Comparison of ENCODE assay signal across 31 mouse cellular contexts in the genomic region with DNA sequence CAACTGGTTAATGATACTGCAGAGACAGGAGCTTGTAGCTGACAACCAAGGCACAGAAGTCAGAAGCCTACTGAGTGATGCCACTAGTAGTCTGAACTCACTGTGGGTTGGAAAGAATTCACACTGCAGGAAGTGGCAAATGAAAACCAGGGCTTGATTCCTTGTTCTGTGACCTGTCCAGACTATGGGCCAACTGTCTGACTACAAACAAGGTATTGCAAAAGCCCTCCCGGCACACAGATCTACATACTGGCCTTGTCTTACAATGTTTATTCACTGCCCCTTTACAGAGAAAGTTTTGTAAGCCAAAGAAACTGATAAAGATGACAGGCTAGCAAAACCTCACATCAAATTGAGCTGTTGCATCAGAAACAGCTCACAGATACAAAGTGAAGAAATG.
DNase-seq lines count a peak whose midpoint lies in the region; ATAC-seq and TF ChIP-seq lines count a peak whose summit lies in the region.
"Had no signal": no experiment of that assay in that cellular context is flagged by ENCODE, and none has a peak within 500 bp of the region (broad histone marks: within the 10 kb centered on the region; RNA-seq: fewer than 3 reads in every experiment).

No protein-coding gene starts in this region.

- peak; percentile 81 for ATAC-seq in liver, embryonic 16.5 days (ENCODE audit: low read depth)
- ATAC-seq in liver, embryonic 12.5 days, result no peak
- ATAC-seq in granulocyte monocyte progenitor cell, adult 5-6 weeks (replicated peaks; ENCODE audit: poor library complexity, severe bottlenecking), result peak; percentile 75
- ATAC-seq: forebrain, embryonic 16.5 days; inflammation-experienced regulatory T-cells, adult 6 months; midbrain, embryonic 13.5 days had no signal

- no peaks in the 10 kb centered on the region; the same call in 1 of the 2 replicates for H3K4me1 ChIP-seq in liver, embryonic 16.5 days (ENCODE audit: control insufficient read depth, low read depth, low read length)
- no peaks in the 10 kb centered on the region for H3K4me1 ChIP-seq in liver, embryonic 12.5 days
- H3K4me1 ChIP-seq: embryonic facial prominence, embryonic 12.5 days; forebrain, embryonic 10.5 days; hindbrain, embryonic 10.5 days; hindbrain, embryonic 15.5 days; kidney, embryonic 15.5 days; midbrain, embryonic 13.5 days; neural tube, embryonic 15.5 days; stomach, embryonic 15.5 days had no signal

- peak; percentile 24 for DNase-seq in adrenal gland, adult 2 months
- no peak for DNase-seq in adrenal gland, postnatal 25 days
- no peak for DNase-seq in spleen, postnatal 14 days (ENCODE audit: low spot score in 2 of 2)
- no peak for DNase-seq in left cerebral cortex, adult 2 months (ENCODE audit: extremely low spot score in 1 of 2, low spot score in 2 of 2)
- DNase-seq: cerebellum, adult 2 months; cerebellum, postnatal 36 days; embryo, embryonic 11 days; gastrocnemius, adult 2 months; gastrocnemius, postnatal 36 days; heart, postnatal 14 days; kidney, adult 11 months; kidney, postnatal 36 days; lung, postnatal 36 days; retina, postnatal 1 day; right cerebral cortex, postnatal 14 days had no signal

- H3K9ac ChIP-seq in liver, embryonic 16.5 days (ENCODE audit: low read depth, low read length), result no peak overlapping the region
- no peak overlapping the region for H3K9ac ChIP-seq in liver, embryonic 12.5 days
- H3K9ac ChIP-seq: embryonic facial prominence, embryonic 12.5 days; hindbrain, embryonic 15.5 days; kidney, embryonic 15.5 days; limb, embryonic 15.5 days; lung, embryonic 15.5 days; midbrain, embryonic 13.5 days; neural tube, embryonic 15.5 days; stomach, embryonic 15.5 days had no signal

- H3K36me3 ChIP-seq in liver, embryonic 16.5 days (ENCODE audit: control insufficient read depth, insufficient read depth), result no peaks in the 10 kb centered on the region
- no peaks in the 10 kb centered on the region for H3K36me3 ChIP-seq in liver, embryonic 12.5 days
- H3K36me3 ChIP-seq: embryonic facial prominence, embryonic 12.5 days; forebrain, embryonic 10.5 days; hindbrain, embryonic 10.5 days; kidney, embryonic 15.5 days; limb, embryonic 15.5 days; lung, embryonic 15.5 days; midbrain, embryonic 13.5 days; stomach, embryonic 15.5 days had no signal

- no peak overlapping the region for H3K4me3 ChIP-seq in liver, embryonic 16.5 days (ENCODE audit: low read depth, low read length)
- H3K4me3 ChIP-seq in liver, embryonic 12.5 days, result no peak overlapping the region
- H3K4me3 ChIP-seq in left cerebral cortex, adult 2 months, result no peak overlapping the region
- H3K4me3 ChIP-seq: embryonic facial prominence, embryonic 12.5 days; forebrain, embryonic 10.5 days; gastrocnemius, adult 2 months; hindbrain, embryonic 10.5 days; hindbrain, embryonic 15.5 days; kidney, embryonic 15.5 days; layer of hippocampus, adult 2 months; limb, embryonic 15.5 days; lung, embryonic 15.5 days; midbrain, embryonic 13.5 days; neural tube, embryonic 15.5 days; stomach, embryonic 15.5 days had no signal

- no peaks in the 10 kb centered on the region for H3K9me3 ChIP-seq in liver, embryonic 16.5 days (replicated peaks; ENCODE audit: control insufficient read depth, low read length)
- no peaks in the 10 kb centered on the region for H3K9me3 ChIP-seq in liver, embryonic 12.5 days (replicated peaks)
- H3K9me3 ChIP-seq: embryonic facial prominence, embryonic 12.5 days; forebrain, embryonic 10.5 days; hindbrain, embryonic 10.5 days; hindbrain, embryonic 15.5 days; kidney, embryonic 15.5 days; limb, embryonic 15.5 days; lung, embryonic 15.5 days; midbrain, embryonic 13.5 days; neural tube, embryonic 15.5 days; stomach, embryonic 15.5 days had no signal

- no peaks in the 10 kb centered on the region for H3K27me3 ChIP-seq in liver, embryonic 16.5 days (ENCODE audit: control insufficient read depth, insufficient read depth, low read depth, low read length)
- H3K27me3 ChIP-seq in liver, embryonic 12.5 days (replicated peaks), result no peaks in the 10 kb centered on the region
- H3K27me3 ChIP-seq: embryonic facial prominence, embryonic 12.5 days; hindbrain, embryonic 15.5 days; kidney, embryonic 15.5 days; limb, embryonic 15.5 days; lung, embryonic 15.5 days; midbrain, embryonic 13.5 days; neural tube, embryonic 15.5 days; stomach, embryonic 15.5 days had no signal

- H3K4me2 ChIP-seq in liver, embryonic 16.5 days (ENCODE audit: low read depth, low read length), result no peak overlapping the region
- H3K4me2 ChIP-seq in liver, embryonic 12.5 days, result no peak overlapping the region
- H3K4me2 ChIP-seq: embryonic facial prominence, embryonic 12.5 days; hindbrain, embryonic 15.5 days; kidney, embryonic 15.5 days; limb, embryonic 15.5 days; lung, embryonic 15.5 days; midbrain, embryonic 13.5 days; neural tube, embryonic 15.5 days; stomach, embryonic 15.5 days had no signal

- no peak for TF ChIP-seq CTCF in left cerebral cortex, adult 2 months (IDR thresholded peaks at IDR 0.05)

- 51% methylated on average over 1 of the region's 1 CpGs for WGBS in liver, embryonic 16.5 days (ENCODE audit: insufficient replicate concordance)
- WGBS in liver, embryonic 12.5 days (ENCODE audit: insufficient replicate concordance), result 66% methylated on average over 1 of the region's 1 CpGs

- intact Hi-C loops in left cerebral cortex, adult 2 months (cut with DNase I), result loop anchor here (2.0 kb wide), 1 partner anchor 423 kb away; no protein-coding TSS in a partner anchor

- no peak overlapping the region for H3K27ac ChIP-seq in liver, embryonic 16.5 days (ENCODE audit: low read length)
- H3K27ac ChIP-seq in liver, embryonic 12.5 days, result no peak overlapping the region
- no peak overlapping the region for H3K27ac ChIP-seq in left cerebral cortex, adult 2 months
- H3K27ac ChIP-seq: embryonic facial prominence, embryonic 12.5 days; forebrain, embryonic 10.5 days; gastrocnemius, adult 2 months; hindbrain, embryonic 10.5 days; hindbrain, embryonic 15.5 days; kidney, embryonic 15.5 days; layer of hippocampus, adult 2 months; limb, embryonic 15.5 days; lung, embryonic 15.5 days; midbrain, embryonic 13.5 days; neural tube, embryonic 15.5 days; stomach, embryonic 15.5 days had no signal
